12 mouse cellular contexts compared by ENCODE assay signal in the genomic region with DNA sequence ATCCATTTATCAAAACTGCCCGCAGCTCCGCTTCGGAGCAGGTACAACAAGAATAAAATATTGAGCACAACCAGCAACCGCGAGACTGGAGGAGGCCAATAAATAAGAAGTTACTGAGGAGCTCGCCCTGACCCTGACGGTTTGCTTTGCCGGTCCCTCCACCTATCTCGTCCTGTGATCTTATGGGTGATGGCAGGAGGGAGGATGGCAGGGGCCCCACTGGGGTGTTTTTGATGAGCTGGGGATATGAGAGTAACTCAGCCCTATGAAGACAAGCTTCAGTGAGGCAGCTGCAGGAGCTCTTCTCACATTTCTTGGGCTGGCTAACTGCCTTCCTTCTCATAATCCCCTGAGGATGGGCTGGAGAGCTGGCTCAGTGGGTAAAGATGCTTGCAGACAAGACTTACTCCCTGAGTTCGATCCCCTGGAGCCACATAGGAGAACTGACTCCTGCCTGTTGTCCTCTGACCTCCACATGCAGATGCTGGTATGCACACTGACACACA.
DNase-seq lines count a peak whose midpoint lies in the region; ATAC-seq and TF ChIP-seq lines count a peak whose summit lies in the region.
"Had no signal": no experiment of that assay in that cellular context is flagged by ENCODE, and none has a peak within 500 bp of the region (broad histone marks: within the 10 kb centered on the region; RNA-seq: fewer than 3 reads in every experiment).

No protein-coding gene starts in this region.

- peaks cover 23 to 27% of the 10 kb centered on the region in 2 experiments for H3K4me1 ChIP-seq in heart, embryonic 14.5 days (ENCODE audit: control insufficient read depth in 2 of 2, insufficient read depth in 2 of 2, low read length in 2 of 2)
- H3K4me1 ChIP-seq in lung, embryonic 16.5 days (replicated peaks; ENCODE audit: control insufficient read depth, insufficient read depth, low read length) = peaks cover 14% of the 10 kb centered on the region
- peaks cover 29% of the 10 kb centered on the region for H3K4me1 ChIP-seq in embryonic facial prominence, embryonic 13.5 days
- peaks cover 41% of the 10 kb centered on the region for H3K4me1 ChIP-seq in limb, embryonic 14.5 days (ENCODE audit: control insufficient read depth, insufficient read depth, low read length)

- H3K9me3 ChIP-seq in heart, embryonic 14.5 days (ENCODE audit: control insufficient read depth, low read length) = no peaks in the 10 kb centered on the region
- no peaks in the 10 kb centered on the region for H3K9me3 ChIP-seq in lung, embryonic 16.5 days (ENCODE audit: control insufficient read depth, low read length)
- no peaks in the 10 kb centered on the region for H3K9me3 ChIP-seq in embryonic facial prominence, embryonic 13.5 days
- H3K9me3 ChIP-seq in limb, embryonic 14.5 days (ENCODE audit: control insufficient read depth, low read length) = no peaks in the 10 kb centered on the region
- H3K9me3 ChIP-seq: midbrain, embryonic 15.5 days had no signal

- H3K4me3 ChIP-seq in heart, embryonic 14.5 days (ENCODE audit: control insufficient read depth in 1 of 2, insufficient read depth in 1 of 2, low read depth in 1 of 2, low read length in 2 of 2) = peak overlapping the region; percentile 22 to 24; a peak in 3 of 4 replicates
- H3K4me3 ChIP-seq in lung, embryonic 16.5 days (ENCODE audit: low read length) = no peak overlapping the region
- no peak overlapping the region for H3K4me3 ChIP-seq in embryonic facial prominence, embryonic 13.5 days
- H3K4me3 ChIP-seq in limb, embryonic 14.5 days (replicated peaks; ENCODE audit: low read length) = no peak overlapping the region
- H3K4me3 ChIP-seq: midbrain, embryonic 15.5 days had no signal

- WGBS in heart, embryonic 14.5 days = 64% methylated on average over 10 of the region's 10 CpGs
- 36% methylated on average over 10 of the region's 10 CpGs for WGBS in lung, embryonic 16.5 days
- 71% methylated on average over 10 of the region's 10 CpGs for WGBS in embryonic facial prominence, embryonic 13.5 days
- WGBS in limb, embryonic 14.5 days = 36% methylated on average over 10 of the region's 10 CpGs

- no peaks in the 10 kb centered on the region for H3K27me3 ChIP-seq in heart, embryonic 14.5 days (ENCODE audit: control insufficient read depth, insufficient read depth, low read length)
- H3K27me3 ChIP-seq in lung, embryonic 16.5 days (ENCODE audit: control insufficient read depth, insufficient read depth, low read depth, low read length) = no peaks in the 10 kb centered on the region
- H3K27me3 ChIP-seq in embryonic facial prominence, embryonic 13.5 days = no peaks in the 10 kb centered on the region
- H3K27me3 ChIP-seq in limb, embryonic 14.5 days (ENCODE audit: control insufficient read depth, insufficient read depth, low read length) = no peaks in the 10 kb centered on the region
- H3K27me3 ChIP-seq: midbrain, embryonic 15.5 days had no signal

- ATAC-seq in heart, embryonic 14.5 days (ENCODE audit: insufficient number of reproducible peaks, insufficient read depth, low FRiP score, low read depth) = no peak
- ATAC-seq in lung, embryonic 16.5 days (ENCODE audit: low read depth) = no peak
- ATAC-seq in embryonic facial prominence, embryonic 13.5 days (ENCODE audit: insufficient number of reproducible peaks, insufficient read depth, low FRiP score, low TSS enrichment, low read depth) = no peak
- no peak for ATAC-seq in limb, embryonic 14.5 days (ENCODE audit: low FRiP score, low read depth)
- ATAC-seq: midbrain, embryonic 15.5 days had no signal

- H3K36me3 ChIP-seq in heart, embryonic 14.5 days (ENCODE audit: control insufficient read depth, insufficient read depth, low read length) = no peaks in the 10 kb centered on the region
- no peaks in the 10 kb centered on the region for H3K36me3 ChIP-seq in lung, embryonic 16.5 days (ENCODE audit: control insufficient read depth, insufficient read depth, low read length)
- H3K36me3 ChIP-seq in embryonic facial prominence, embryonic 13.5 days = no peaks in the 10 kb centered on the region
- H3K36me3 ChIP-seq in limb, embryonic 14.5 days (ENCODE audit: control insufficient read depth, insufficient read depth, low read length) = no peaks in the 10 kb centered on the region
- H3K36me3 ChIP-seq: midbrain, embryonic 15.5 days had no signal

- no peak for TF ChIP-seq POLR2A in limb, embryonic 14.5 days (IDR thresholded peaks at IDR 0.05; ENCODE audit: borderline replicate concordance, extremely low read depth, insufficient read depth, insufficient read length)

- no peak for DNase-seq in heart, adult 9 months (ENCODE audit: low spot score in 2 of 2)
- no peak for DNase-seq in lung, postnatal 14 days
- no peak for DNase-seq in limb, embryonic 14.5 days (ENCODE audit: low spot score)
- no peak for DNase-seq in adrenal gland, adult 18-20 months (ENCODE audit: low spot score in 2 of 2)
- DNase-seq in cerebellum, postnatal 4 days (ENCODE audit: low spot score in 2 of 2) = no peak
- DNase-seq: right cerebral cortex, postnatal 4 days; thymus, adult 2 months had no signal

- peak overlapping the region; percentile 93 to 97 for H3K27ac ChIP-seq in heart, embryonic 14.5 days (replicated peaks in 1 of 2; ENCODE audit: control insufficient read depth in 1 of 2, insufficient read depth in 1 of 2, low read depth in 2 of 2, low read length in 2 of 2)
- H3K27ac ChIP-seq in lung, embryonic 16.5 days (ENCODE audit: low read length) = peak overlapping the region; percentile 92
- peak overlapping the region; percentile 82 for H3K27ac ChIP-seq in embryonic facial prominence, embryonic 13.5 days
- peak overlapping the region; percentile 63 for H3K27ac ChIP-seq in limb, embryonic 14.5 days (replicated peaks; ENCODE audit: low read depth, low read length)
- H3K27ac ChIP-seq: liver, embryonic 14.5 days had no signal

- peak overlapping the region; percentile 62 for H3K4me2 ChIP-seq in heart, embryonic 14.5 days (ENCODE audit: low read length)
- H3K4me2 ChIP-seq in lung, embryonic 16.5 days (ENCODE audit: low read depth, low read length) = peak overlapping the region; percentile 46
- H3K4me2 ChIP-seq in embryonic facial prominence, embryonic 13.5 days = peak overlapping the region; percentile 32; the same call in 1 of the 2 replicates
- peak overlapping the region; percentile 24; the same call in 1 of the 2 replicates for H3K4me2 ChIP-seq in limb, embryonic 14.5 days (replicated peaks; ENCODE audit: low read depth, low read length, severe bottlenecking)
- H3K4me2 ChIP-seq: midbrain, embryonic 15.5 days had no signal

- H3K9ac ChIP-seq in heart, embryonic 14.5 days (ENCODE audit: low read length) = peak overlapping the region; percentile 67
- 0 out of 2 replicates have a peak overlapping the region, but pooled peaks have one; percentile 36 for H3K9ac ChIP-seq in lung, embryonic 16.5 days (ENCODE audit: low read length)
- no peak overlapping the region for H3K9ac ChIP-seq in embryonic facial prominence, embryonic 13.5 days
- H3K9ac ChIP-seq in limb, embryonic 14.5 days (ENCODE audit: low read depth, low read length, severe bottlenecking) = no peak overlapping the region
- H3K9ac ChIP-seq: liver, embryonic 14.5 days; midbrain, embryonic 15.5 days had no signal

Comparison
In these comparisons a context has a peak if more than half of its experiments do, and no peak if none do; other contexts are left out.
1. H3K4me3 ChIP-seq: peak in heart, embryonic 14.5 days (2 of 2); none in lung, embryonic 16.5 days (single experiment), embryonic facial prominence, embryonic 13.5 days (single experiment) and limb, embryonic 14.5 days (single experiment).
2. H3K9ac ChIP-seq: peak in heart, embryonic 14.5 days (single experiment) and lung, embryonic 16.5 days (single experiment); none in embryonic facial prominence, embryonic 13.5 days (single experiment) and limb, embryonic 14.5 days (single experiment).
3. Peak in every context shown above with its lines, with median percentiles within 50 percentile points of each other: H3K27ac ChIP-seq and H3K4me2 ChIP-seq.